Mouse (Mus musculus): ENCODE data around the gene Ceacam15. TPM values are rescaled to one million over a fixed set of nuclear protein-coding genes. Genes with fewer than 3 reads are reported as not detected.
A peak's percentile ranks its signal among the peaks of the same experiment; 100 is the strongest.
"Not testable (repeated sequence)": the region's sequence is repeated elsewhere in the genome, so short reads cannot be mapped to it uniquely, and the experiment has no call there.

Gene Ceacam15
- not detected for total RNA-seq (2021)

DNA sequence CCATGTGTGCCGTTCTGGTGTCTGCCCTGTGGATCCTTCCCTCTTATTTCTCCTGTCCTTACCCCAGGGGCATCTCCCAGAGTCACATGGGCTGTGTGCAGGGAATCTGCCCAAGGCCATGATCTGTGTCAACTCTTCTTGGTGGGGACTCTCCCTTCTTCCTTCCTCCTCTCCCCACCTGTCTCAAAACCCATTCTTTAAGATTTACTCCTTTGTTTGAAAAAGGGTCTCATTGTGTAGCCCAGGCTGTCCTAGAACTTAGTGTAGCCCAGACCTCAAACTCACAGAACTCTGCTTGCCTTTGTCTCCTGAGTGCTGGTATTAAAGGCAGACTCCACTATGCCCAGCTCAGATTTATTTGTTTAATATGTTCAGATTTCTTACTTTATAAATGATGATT lies at the start of gene Ceacam15:
Ceacam15 (minus strand) TSS at position 101 of the 400 bp plus-strand sequence.
- intact Hi-C loops (cut with DNase I), result no loop called here
- DNase-seq, result no peak

DNA sequence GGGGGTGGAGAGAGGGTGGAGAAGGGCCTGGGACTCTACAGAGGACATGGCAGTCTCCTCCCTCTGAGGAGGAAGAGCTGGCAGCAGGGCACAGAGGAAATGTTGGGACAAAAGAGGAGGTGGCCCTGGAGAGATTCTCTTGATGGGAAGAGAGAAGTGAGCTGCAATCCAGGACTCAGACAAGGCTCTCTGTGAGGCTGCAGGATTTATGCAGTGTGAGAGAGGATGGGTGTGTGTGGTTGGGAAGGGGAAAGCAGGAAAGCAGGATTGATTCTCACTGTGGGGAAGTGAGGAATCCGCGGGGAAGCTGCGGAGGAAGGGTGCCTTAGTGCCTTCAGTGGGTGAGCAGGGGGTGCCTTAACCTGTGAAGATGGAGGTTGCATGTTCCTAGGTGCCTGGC lies 47.0 kb upstream of the Ceacam15 start:
- DNase-seq; intact Hi-C loops (cut with DNase I): not testable (repeated sequence)

DNA sequence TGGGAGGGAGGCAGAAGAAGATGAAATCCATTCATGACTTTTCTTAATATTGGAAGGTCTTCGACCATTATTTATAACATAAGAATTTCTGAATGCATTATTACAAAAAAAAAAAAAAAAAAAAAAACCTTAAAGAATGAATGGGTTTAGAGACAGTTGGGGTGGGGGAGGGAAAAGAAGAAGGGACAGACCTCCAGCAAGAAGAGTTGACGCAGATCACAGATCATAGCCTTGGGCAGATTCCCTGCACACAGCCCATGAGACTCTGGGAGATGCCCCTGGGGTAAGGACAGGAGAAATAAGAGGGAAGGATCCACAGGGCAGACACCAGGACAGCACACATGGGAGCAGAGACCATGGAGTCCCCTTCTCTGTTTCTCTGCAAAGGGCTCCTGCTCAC lies 46.1 kb upstream of the Ceacam15 start, which contains the start of gene Ceacam9:
Ceacam9 (plus strand) TSS at position 301 of the 400 bp plus-strand sequence.
- DNase-seq, result no peak
- intact Hi-C loops (cut with DNase I), result no loop called here

GRCm38 (mm10) chr7:16716456-16717152 lies 41.1 kb upstream of the Ceacam15 start:
- intact Hi-C loops (cut with DNase I); DNase-seq: not testable (repeated sequence)

GRCm38 (mm10) chr7:16712633-16713415 lies 37.3 kb upstream of the Ceacam15 start:
- DNase-seq, result no peak
- intact Hi-C loops (cut with DNase I), result no loop called here

GRCm38 (mm10) chr7:16710604-16711003 lies 35.1 kb upstream of the Ceacam15 start:
- intact Hi-C loops (cut with DNase I), result no loop called here
- DNase-seq, result no peak

- intact Hi-C loops (cut with DNase I), result no loop called here
- DNase-seq, result no peak
Observed at GRCm38 (mm10) chr7:16708244-16708643, 32.7 kb upstream of the Ceacam15 start.

DNA sequence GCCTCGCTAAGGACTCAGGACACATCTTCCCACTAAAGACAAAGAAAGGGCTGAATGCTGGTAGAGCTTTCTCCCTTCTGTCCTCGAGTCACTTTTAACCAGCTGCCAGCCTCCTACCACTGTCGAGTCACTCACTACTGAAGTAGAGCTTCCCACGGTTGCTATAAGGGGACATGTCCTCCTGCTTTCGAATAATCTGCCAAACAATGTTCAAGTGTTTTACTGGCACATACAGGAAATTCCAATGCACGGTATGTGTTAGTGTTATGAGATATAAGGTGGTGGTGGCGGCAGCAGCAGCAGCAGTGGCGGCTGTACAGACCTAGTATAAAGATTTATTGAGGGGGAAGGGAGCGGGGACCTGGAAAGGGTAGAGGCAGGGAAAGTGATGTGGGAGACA lies 30.9 kb upstream of the Ceacam15 start:
- DNase-seq, result no peak
- intact Hi-C loops (cut with DNase I), result no loop called here

DNA sequence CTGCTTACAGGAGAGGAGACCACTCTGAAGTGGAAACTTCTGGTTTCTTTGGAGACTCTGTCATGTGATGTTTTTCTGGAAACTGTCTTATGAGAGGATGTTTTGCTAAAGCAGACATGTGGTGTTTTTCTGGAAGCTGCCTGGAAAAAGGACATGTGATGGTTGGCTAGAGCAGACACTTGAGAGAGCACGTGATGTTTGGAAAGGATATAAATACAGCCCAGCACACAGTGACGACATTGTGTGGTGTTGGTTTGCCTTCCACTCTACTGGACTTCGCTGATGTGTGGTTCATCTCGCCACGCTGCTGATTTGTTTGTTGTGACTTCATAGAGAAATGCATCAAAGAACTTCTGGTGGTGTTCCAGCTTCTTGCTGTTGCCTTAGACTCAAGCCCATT lies 25.1 kb upstream of the Ceacam15 start:
- no peak for DNase-seq
- intact Hi-C loops (cut with DNase I), result no loop called here

- intact Hi-C loops (cut with DNase I), result no loop called here
- no peak for DNase-seq
Observed at GRCm38 (mm10) chr7:16699042-16699441, 23.5 kb upstream of the Ceacam15 start.

- DNase-seq, result peak; percentile 49
- intact Hi-C loops (cut with DNase I), result no loop called here
Observed at GRCm38 (mm10) chr7:16695025-16695424, 19.5 kb upstream of the Ceacam15 start.

- intact Hi-C loops (cut with DNase I), result no loop called here
Observed at GRCm38 (mm10) chr7:16689196-16689595, 13.7 kb upstream of the Ceacam15 start.

DNA sequence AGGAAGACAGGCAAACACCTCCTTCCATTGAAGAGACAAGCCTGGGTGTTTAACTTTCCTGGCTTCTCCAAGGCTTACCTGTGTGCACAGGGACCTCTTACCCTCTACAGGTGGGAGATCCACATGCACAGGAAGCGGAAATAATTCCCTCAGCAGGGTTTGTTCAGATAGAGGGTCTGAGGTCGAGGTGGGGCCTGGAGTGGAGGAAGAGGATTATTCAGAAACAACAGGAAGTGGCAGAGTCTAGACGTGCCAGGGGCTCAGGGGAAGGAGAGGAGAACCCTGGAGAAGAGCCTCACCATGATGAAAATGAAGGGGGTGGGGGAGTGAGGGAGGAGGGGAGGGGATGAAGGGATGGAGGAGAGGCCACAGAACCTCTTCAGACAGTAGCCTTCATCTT lies 4.7 kb upstream of the Ceacam15 start:
- intact Hi-C loops (cut with DNase I), result not testable (repeated sequence)

More at GRCm38 (mm10) chr7:16689196-16689595, 13.7 kb upstream of the Ceacam15 start:
- no peak for DNase-seq

GRCm38 (mm10) chr7:16674699-16675098 lies 806 bp downstream of the Ceacam15 start:
- intact Hi-C loops (cut with DNase I), result not testable (repeated sequence)

More for the DNA sequence above, 4.7 kb upstream of the Ceacam15 start:
- not testable (repeated sequence) for DNase-seq

DNA sequence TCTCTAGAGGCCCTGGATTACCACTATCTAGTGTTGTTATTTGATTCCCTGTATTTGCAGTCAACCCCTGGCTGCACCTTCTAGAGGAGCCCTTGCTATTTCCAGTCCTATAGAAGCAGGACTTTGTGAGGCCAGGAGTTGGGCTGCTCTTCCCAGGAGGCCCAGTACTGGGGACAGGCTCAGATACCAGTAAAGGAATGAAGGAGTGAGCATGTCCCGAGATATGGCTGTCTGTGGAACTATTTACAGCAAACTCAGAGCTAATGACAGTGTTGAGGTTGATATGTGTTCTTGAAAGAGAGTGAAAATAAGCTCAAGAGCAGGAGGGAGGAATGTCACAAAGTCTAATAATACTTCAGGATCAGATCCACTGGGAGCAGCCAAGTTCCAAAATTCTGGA lies 1.7 kb downstream of the Ceacam15 start:
- DNase-seq, result no peak
- intact Hi-C loops (cut with DNase I), result no loop called here

More at GRCm38 (mm10) chr7:16674699-16675098, 806 bp downstream of the Ceacam15 start:
- not testable (repeated sequence) for DNase-seq

DNA sequence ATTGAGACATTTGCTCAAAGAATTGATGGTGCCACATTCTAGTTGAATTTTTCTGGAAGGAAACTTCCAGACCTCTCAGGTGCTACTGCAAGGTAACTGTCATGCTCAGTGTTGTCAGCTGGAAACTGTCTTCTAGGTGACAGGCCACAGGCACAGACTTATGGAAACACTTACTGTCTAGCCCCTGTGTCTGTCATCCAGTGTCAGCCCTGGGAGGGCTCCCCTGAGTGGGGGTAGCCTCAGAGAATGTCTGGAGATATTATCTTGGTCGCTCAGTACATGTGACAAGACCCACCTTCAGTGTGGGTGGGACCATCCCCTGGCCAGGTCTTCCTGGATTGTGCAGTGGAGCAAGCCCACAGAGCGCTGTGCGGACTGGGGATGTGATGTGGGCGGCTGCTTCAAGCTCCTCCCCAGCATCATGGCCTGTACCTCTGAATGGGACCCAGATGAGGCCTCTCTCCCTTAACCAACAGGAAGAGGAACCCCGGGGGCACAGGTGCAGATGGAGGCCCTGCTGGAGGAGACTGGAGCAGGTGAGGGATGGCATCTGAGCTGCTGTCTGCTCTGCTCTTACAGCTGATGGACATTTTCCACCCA lies 7.1 kb downstream of the Ceacam15 start:
- DNase-seq; intact Hi-C loops (cut with DNase I): not testable (repeated sequence)

GRCm38 (mm10) chr7:16644260-16644659 lies 31.2 kb downstream of the Ceacam15 start:
- DNase-seq, result no peak
- intact Hi-C loops (cut with DNase I), result no loop called here

GRCm38 (mm10) chr7:16643106-16643505 lies 32.4 kb downstream of the Ceacam15 start:
- DNase-seq; intact Hi-C loops (cut with DNase I): not testable (repeated sequence)

DNA sequence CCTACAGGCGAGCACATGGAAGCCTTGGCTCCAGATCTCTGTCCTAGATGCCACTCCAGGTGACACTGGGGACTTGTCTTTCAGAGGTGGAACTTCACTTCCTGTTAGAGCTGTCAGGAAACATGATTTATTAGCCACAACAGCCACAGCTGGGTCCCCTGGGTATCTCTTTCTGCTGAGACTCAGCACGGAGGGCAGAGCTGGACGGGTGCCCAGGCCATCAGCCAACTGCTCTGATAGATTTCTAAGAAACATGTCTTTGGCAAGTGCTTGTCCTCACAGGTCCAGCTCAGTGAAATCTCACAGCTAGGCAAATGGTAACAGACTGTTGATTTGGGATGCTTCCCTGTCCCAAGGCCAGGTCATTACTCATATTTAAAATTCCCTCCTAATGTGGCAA lies 36.5 kb downstream of the Ceacam15 start:
- DNase-seq, result peak; percentile 96
- intact Hi-C loops (cut with DNase I), result no loop called here

- DNase-seq, result no peak
- intact Hi-C loops (cut with DNase I), result no loop called here
Observed at GRCm38 (mm10) chr7:16635116-16635515, 40.4 kb downstream of the Ceacam15 start.

DNA sequence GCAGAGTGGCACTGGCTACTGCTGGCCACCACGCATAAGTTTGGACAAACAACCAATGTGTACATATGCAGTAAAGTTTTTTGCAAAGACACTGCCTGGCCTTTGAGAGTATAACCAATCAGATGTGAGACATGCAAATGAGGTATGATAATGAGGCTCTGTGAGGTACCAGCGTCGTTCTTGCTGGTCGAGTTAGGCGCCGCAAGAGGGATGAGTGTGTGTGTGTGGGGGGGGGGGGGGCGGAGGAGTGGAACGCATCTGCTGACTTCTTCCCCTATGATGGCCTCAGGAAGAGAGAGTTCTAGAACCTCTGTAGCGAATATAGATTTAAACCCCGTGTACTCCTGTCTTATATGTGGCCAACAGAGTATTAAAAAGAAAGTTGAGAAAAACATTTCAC lies 41.6 kb downstream of the Ceacam15 start:
- DNase-seq; intact Hi-C loops (cut with DNase I): not testable (repeated sequence)

All from left cerebral cortex, postnatal 4 days (tissue).